Mouse (Mus musculus) cerebellum, adult 2 months (tissue): ENCODE data around the gene Slc25a26. TPM values are rescaled to one million over a fixed set of nuclear protein-coding genes. Genes with fewer than 3 reads are reported as not detected.

ENCODE experiments used
- DNase-seq, 2 experiments: peaks; one replicate each; pipeline ENCODE4 v3.0.0; 2021
- H3K27ac ChIP-seq: fragments of 200-500 bp; 2 replicates; pipeline ENCODE4 v1.5.1; 2012; ENCODE audit warnings: low read length, control low read depth, inconsistent platforms; ENCODE audit not compliant: insufficient read depth
- H3K27me3 ChIP-seq: fragments of 200-500 bp; 2 replicates; pipeline ENCODE4 v1.6.1; 2012; ENCODE audit warnings: inconsistent platforms, mild to moderate bottlenecking, low read length, moderate library complexity; ENCODE audit not compliant: control insufficient read depth, insufficient read depth
- H3K4me1 ChIP-seq: fragments of 200-500 bp; 2 replicates; pipeline ENCODE4 v1.6.1; 2011; ENCODE audit warnings: low read length; ENCODE audit not compliant: control insufficient read depth, insufficient read depth
- H3K4me3 ChIP-seq: fragments of 200-500 bp; replicated peaks from 2 replicates; pipeline ENCODE3; 2011; ENCODE audit warnings: mild to moderate bottlenecking, low read depth, low read length, control low read depth; ENCODE audit not compliant: insufficient read depth
- CTCF ChIP-seq: fragments of 200-500 bp; IDR thresholded peaks from 2 replicates; pipeline ENCODE4 v1.5.1; 2011; ENCODE audit warnings: low read depth, mild to moderate bottlenecking, control low read depth, low read length, moderate library complexity, borderline replicate concordance; ENCODE audit not compliant: insufficient read depth
- POLR2A ChIP-seq: fragments of 200-500 bp; IDR thresholded peaks from 2 replicates; pipeline ENCODE4 v1.6.1; 2011; ENCODE audit warnings: low read length, control low read depth, borderline replicate concordance; ENCODE audit not compliant: insufficient read depth
- WGBS: fragments of 180-500 bp; shearing (Covaris S2); methylation state at CpG from one replicate; pipeline ENCODE4 v1.1.7; 2018; 5-methylcytosine and 5-hydroxymethylcytosine counted together
- polyA plus RNA-seq: library from polyadenylated mRNA; depleted of rRNA; stranded (reverse); fragments of >200 nt; gene quantifications from 2 replicates; pipeline ENCODE4 v1.2.3, GENCODE M21; 2012

Slc25a26 gene
- polyA plus RNA-seq, 1 experiment, result 17.3 TPM

- Histone ChIP-seq H3K27me3 (no peaks in the 10 kb centered on the region), H3K4me1 (no peaks in the 10 kb centered on the region; the same call in 1 of the 2 replicates), H3K27ac (no peak overlapping the region), H3K4me3 (no peak overlapping the region)
- WGBS, result 41% methylated on average over 1 of the region's 1 CpGs
- DNase-seq, result no peak
- TF ChIP-seq CTCF, result no peak
- no peak for TF ChIP-seq POLR2A
These were observed 60.8 kb downstream of the Slc25a26 start for GRCm38 (mm10) chr6:94560896-94561295.

GRCm38 (mm10) chr6:94561346-94561745 is 61.2 kb downstream of the Slc25a26 start:
- H3K27ac ChIP-seq, result no peak overlapping the region
- H3K4me3 ChIP-seq, result no peak overlapping the region
- no peak for DNase-seq
- H3K4me1 ChIP-seq, result no peaks in the 10 kb centered on the region; the same call in 1 of the 2 replicates
- H3K27me3 ChIP-seq, result no peaks in the 10 kb centered on the region
- WGBS, result 61% methylated on average over 1 of the region's 1 CpGs
- TF ChIP-seq POLR2A (no peak), CTCF (no peak)

GRCm38 (mm10) chr6:94563203-94563940 is 63.2 kb downstream of the Slc25a26 start:
- no peak for DNase-seq
- Histone ChIP-seq H3K4me3 (no peak overlapping the region), H3K27me3 (no peaks in the 10 kb centered on the region), H3K27ac (no peak overlapping the region), H3K4me1 (no peaks in the 10 kb centered on the region; the same call in 1 of the 2 replicates)
- TF ChIP-seq CTCF (no peak), POLR2A (no peak)
- WGBS, result 56% methylated on average over 8 of the region's 8 CpGs

GRCm38 (mm10) chr6:94565766-94566165 is 65.6 kb downstream of the Slc25a26 start:
- Histone ChIP-seq H3K27ac (no peak overlapping the region), H3K4me1 (no peaks in the 10 kb centered on the region; the same call in 1 of the 2 replicates), H3K27me3 (no peaks in the 10 kb centered on the region), H3K4me3 (no peak overlapping the region)
- 97% methylated on average over 2 of the region's 2 CpGs for WGBS
- no peak for DNase-seq
- no peak for TF ChIP-seq CTCF
- TF ChIP-seq POLR2A, result no peak

GRCm38 (mm10) chr6:94568040-94568439 is 67.9 kb downstream of the Slc25a26 start:
- DNase-seq, result no peak
- Histone ChIP-seq H3K4me1 (no peaks in the 10 kb centered on the region), H3K4me3 (no peak overlapping the region), H3K27me3 (no peaks in the 10 kb centered on the region), H3K27ac (no peak overlapping the region)
- 92% methylated on average over 2 of the region's 2 CpGs for WGBS
- TF ChIP-seq POLR2A (no peak), CTCF (no peak)

- TF ChIP-seq POLR2A, result no peak
- TF ChIP-seq CTCF, result no peak
- H3K4me3 ChIP-seq, result no peak overlapping the region
- H3K4me1 ChIP-seq, result no peaks in the 10 kb centered on the region; the same call in 1 of the 2 replicates
- no peak overlapping the region for H3K27ac ChIP-seq
- WGBS, result 36% methylated on average over 9 of the region's 9 CpGs
- no peak for DNase-seq
- no peaks in the 10 kb centered on the region for H3K27me3 ChIP-seq
These were observed 75.5 kb downstream of the Slc25a26 start for GRCm38 (mm10) chr6:94575526-94576166.

- Histone ChIP-seq H3K4me3 (no peak overlapping the region), H3K27ac (no peak overlapping the region), H3K4me1 (no peaks in the 10 kb centered on the region; the same call in 1 of the 2 replicates), H3K27me3 (no peaks in the 10 kb centered on the region)
- TF ChIP-seq POLR2A (no peak), CTCF (no peak)
- no peak for DNase-seq
- WGBS, result 56% methylated on average over 8 of the region's 8 CpGs
These were observed 77.9 kb downstream of the Slc25a26 start for GRCm38 (mm10) chr6:94577991-94578390.

- no peak overlapping the region for H3K4me3 ChIP-seq
- no peak for DNase-seq
- no peaks in the 10 kb centered on the region; the same call in 1 of the 2 replicates for H3K4me1 ChIP-seq
- H3K27ac ChIP-seq, result no peak overlapping the region
- 89% methylated on average over 9 of the region's 9 CpGs for WGBS
- H3K27me3 ChIP-seq, result no peaks in the 10 kb centered on the region
- TF ChIP-seq POLR2A, result no peak
- no peak for TF ChIP-seq CTCF
These were observed 81.9 kb downstream of the Slc25a26 start for GRCm38 (mm10) chr6:94582055-94582454.
